Mouse (Mus musculus): Measurements from ENCODE around the gene Lpar1. TPM values are rescaled to one million over a fixed set of nuclear protein-coding genes. Genes with fewer than 3 reads are reported as not detected.

The Lpar1 gene
- polyA plus RNA-seq, 1 experiment from 2014 or later = 38.6 TPM

GRCm38 (mm10) chr4:58527852-58528251 lies 25.8 kb downstream of the Lpar1 start:
- H3K27ac ChIP-seq = no peak overlapping the region
- no peaks in the 10 kb centered on the region for H3K9me3 ChIP-seq
- H3K4me3 ChIP-seq = no peak overlapping the region
- 87% methylated on average over 3 of the region's 3 CpGs for WGBS
- no peak for ATAC-seq (ENCODE audit: borderline replicate concordance, extremely low read depth, low FRiP score, low TSS enrichment)
- H3K36me3 ChIP-seq = no peaks in the 10 kb centered on the region
- H3K9ac ChIP-seq = no peak overlapping the region
- H3K27me3 ChIP-seq = no peaks in the 10 kb centered on the region
- no peak overlapping the region for H3K4me2 ChIP-seq
- H3K4me1 ChIP-seq = 0 out of 2 replicates have a peak, but pooled peaks cover 4% of the 10 kb centered on the region

GRCm38 (mm10) chr4:58521137-58521536 lies 32.6 kb downstream of the Lpar1 start:
- no peaks in the 10 kb centered on the region for H3K36me3 ChIP-seq
- no peak overlapping the region for H3K27ac ChIP-seq
- no peak overlapping the region for H3K9ac ChIP-seq
- no peak for ATAC-seq (ENCODE audit: borderline replicate concordance, extremely low read depth, low FRiP score, low TSS enrichment)
- no peak overlapping the region for H3K4me2 ChIP-seq
- H3K4me3 ChIP-seq = no peak overlapping the region
- H3K4me1 ChIP-seq = no peaks in the 10 kb centered on the region
- no peaks in the 10 kb centered on the region for H3K27me3 ChIP-seq
- no peaks in the 10 kb centered on the region for H3K9me3 ChIP-seq
- whole genome bisulfite sequencing = 65% methylated on average over 8 of the region's 8 CpGs

GRCm38 (mm10) chr4:58520531-58520930 lies 33.2 kb downstream of the Lpar1 start:
- H3K36me3 ChIP-seq = no peaks in the 10 kb centered on the region
- H3K4me1 ChIP-seq = no peaks in the 10 kb centered on the region
- H3K9ac ChIP-seq = no peak overlapping the region
- no peak overlapping the region for H3K27ac ChIP-seq
- WGBS = 74% methylated on average over 5 of the region's 5 CpGs
- H3K9me3 ChIP-seq = no peaks in the 10 kb centered on the region
- no peak for ATAC-seq (ENCODE audit: borderline replicate concordance, extremely low read depth, low FRiP score, low TSS enrichment)
- H3K4me2 ChIP-seq = no peak overlapping the region
- H3K27me3 ChIP-seq = no peaks in the 10 kb centered on the region
- no peak overlapping the region for H3K4me3 ChIP-seq

GRCm38 (mm10) chr4:58519891-58520290 lies 33.8 kb downstream of the Lpar1 start:
- no peaks in the 10 kb centered on the region for H3K9me3 ChIP-seq
- ATAC-seq (ENCODE audit: borderline replicate concordance, extremely low read depth, low FRiP score, low TSS enrichment) = no peak
- H3K9ac ChIP-seq = no peak overlapping the region
- H3K36me3 ChIP-seq = no peaks in the 10 kb centered on the region
- 84% methylated on average over 4 of the region's 4 CpGs for WGBS
- no peaks in the 10 kb centered on the region for H3K27me3 ChIP-seq
- H3K4me2 ChIP-seq = no peak overlapping the region
- H3K27ac ChIP-seq = no peak overlapping the region
- H3K4me3 ChIP-seq = no peak overlapping the region
- H3K4me1 ChIP-seq = no peaks in the 10 kb centered on the region

GRCm38 (mm10) chr4:58518215-58518988 lies 35.3 kb downstream of the Lpar1 start:
- no peaks in the 10 kb centered on the region for H3K27me3 ChIP-seq
- no peaks in the 10 kb centered on the region for H3K36me3 ChIP-seq
- ATAC-seq (ENCODE audit: borderline replicate concordance, extremely low read depth, low FRiP score, low TSS enrichment) = no peak
- WGBS = 50% methylated on average over 9 of the region's 9 CpGs
- no peaks in the 10 kb centered on the region for H3K9me3 ChIP-seq
- H3K27ac ChIP-seq = no peak overlapping the region
- H3K4me1 ChIP-seq = no peaks in the 10 kb centered on the region
- H3K4me2 ChIP-seq = no peak overlapping the region
- no peak overlapping the region for H3K9ac ChIP-seq
- H3K4me3 ChIP-seq = no peak overlapping the region

- H3K9ac ChIP-seq = no peak overlapping the region
- H3K4me2 ChIP-seq = no peak overlapping the region
- 51% methylated on average over 3 of the region's 3 CpGs for WGBS
- H3K27me3 ChIP-seq = no peaks in the 10 kb centered on the region
- no peaks in the 10 kb centered on the region for H3K9me3 ChIP-seq
- H3K27ac ChIP-seq = no peak overlapping the region
- H3K4me3 ChIP-seq = no peak overlapping the region
- H3K36me3 ChIP-seq = no peaks in the 10 kb centered on the region
- no peaks in the 10 kb centered on the region for H3K4me1 ChIP-seq
- no peak for ATAC-seq (ENCODE audit: borderline replicate concordance, extremely low read depth, low FRiP score, low TSS enrichment)
Measured at GRCm38 (mm10) chr4:58516810-58517209, 36.9 kb downstream of the Lpar1 start.

- Histone ChIP-seq H3K27me3 (no peaks in the 10 kb centered on the region), H3K9me3 (no peaks in the 10 kb centered on the region), H3K27ac (peak overlapping the region; percentile 20; the same call in 1 of the 2 replicates), H3K9ac (no peak overlapping the region), H3K4me1 (no peaks in the 10 kb centered on the region), H3K4me3 (no peak overlapping the region), H3K4me2 (no peak overlapping the region), H3K36me3 (no peaks in the 10 kb centered on the region)
- ATAC-seq (ENCODE audit: borderline replicate concordance, extremely low read depth, low FRiP score, low TSS enrichment) = no peak
- WGBS = 50% methylated on average over 5 of the region's 5 CpGs
Measured at GRCm38 (mm10) chr4:58516221-58516620, 37.5 kb downstream of the Lpar1 start.

GRCm38 (mm10) chr4:58511554-58511953 lies 42.1 kb downstream of the Lpar1 start:
- Histone ChIP-seq H3K4me2 (no peak overlapping the region), H3K4me1 (peaks cover 12% of the 10 kb centered on the region), H3K36me3 (no peaks in the 10 kb centered on the region), H3K4me3 (no peak overlapping the region), H3K9me3 (no peaks in the 10 kb centered on the region), H3K27ac (no peak overlapping the region), H3K9ac (no peak overlapping the region), H3K27me3 (no peaks in the 10 kb centered on the region)
- WGBS = 33% methylated on average over 3 of the region's 3 CpGs
- ATAC-seq (ENCODE audit: borderline replicate concordance, extremely low read depth, low FRiP score, low TSS enrichment) = no peak

GRCm38 (mm10) chr4:58508833-58509232 lies 44.9 kb downstream of the Lpar1 start:
- H3K27me3 ChIP-seq = no peaks in the 10 kb centered on the region

GRCm38 (mm10) chr4:58507536-58507935 lies 46.2 kb downstream of the Lpar1 start:
- 82% methylated on average over 6 of the region's 6 CpGs for WGBS
- H3K4me3 ChIP-seq = no peak overlapping the region
- H3K27me3 ChIP-seq = no peaks in the 10 kb centered on the region
- H3K4me2 ChIP-seq = no peak overlapping the region
- H3K27ac ChIP-seq = no peak overlapping the region
- peaks cover 12% of the 10 kb centered on the region for H3K4me1 ChIP-seq
- H3K9me3 ChIP-seq = no peaks in the 10 kb centered on the region
- H3K36me3 ChIP-seq = no peaks in the 10 kb centered on the region; the same call in 1 of the 2 replicates
- ATAC-seq (ENCODE audit: borderline replicate concordance, extremely low read depth, low FRiP score, low TSS enrichment) = no peak
- H3K9ac ChIP-seq = no peak overlapping the region

More at GRCm38 (mm10) chr4:58508833-58509232, 44.9 kb downstream of the Lpar1 start:
- Histone ChIP-seq H3K36me3 (no peaks in the 10 kb centered on the region), H3K9me3 (no peaks in the 10 kb centered on the region), H3K4me1 (peaks cover 12% of the 10 kb centered on the region), H3K4me2 (no peak overlapping the region), H3K4me3 (no peak overlapping the region), H3K27ac (peak overlapping the region; percentile 24; the same call in 1 of the 2 replicates), H3K9ac (no peak overlapping the region)
- ATAC-seq (ENCODE audit: borderline replicate concordance, extremely low read depth, low FRiP score, low TSS enrichment) = no peak
- 58% methylated on average over 7 of the region's 7 CpGs for WGBS

GRCm38 (mm10) chr4:58506539-58507527 lies 46.9 kb downstream of the Lpar1 start:
- no peak for ATAC-seq (ENCODE audit: borderline replicate concordance, extremely low read depth, low FRiP score, low TSS enrichment)
- Histone ChIP-seq H3K9ac (no peak overlapping the region), H3K27ac (no peak overlapping the region), H3K27me3 (no peaks in the 10 kb centered on the region), H3K36me3 (no peaks in the 10 kb centered on the region; the same call in 1 of the 2 replicates), H3K4me1 (peaks cover 12% of the 10 kb centered on the region), H3K4me2 (no peak overlapping the region), H3K4me3 (no peak overlapping the region), H3K9me3 (no peaks in the 10 kb centered on the region)
- 88% methylated on average over 4 of the region's 4 CpGs for WGBS

- WGBS = 85% methylated on average over 2 of the region's 2 CpGs
- Histone ChIP-seq H3K36me3 (no peaks in the 10 kb centered on the region; the same call in 1 of the 2 replicates), H3K4me3 (no peak overlapping the region), H3K9ac (no peak overlapping the region), H3K27ac (no peak overlapping the region), H3K9me3 (no peaks in the 10 kb centered on the region), H3K27me3 (no peaks in the 10 kb centered on the region), H3K4me2 (no peak overlapping the region), H3K4me1 (peaks cover 9% of the 10 kb centered on the region)
- no peak for ATAC-seq (ENCODE audit: borderline replicate concordance, extremely low read depth, low FRiP score, low TSS enrichment)
Measured at GRCm38 (mm10) chr4:58504250-58504649, 49.4 kb downstream of the Lpar1 start.
